Mouse (Mus musculus) erythroid progenitor cell, adult 5-6 weeks (primary cell): ENCODE measurements around the gene Fry. TPM values are rescaled to one million over a fixed set of nuclear protein-coding genes. Genes with fewer than 3 reads are reported as not detected.
A peak's percentile ranks its signal among the peaks of the same experiment; 100 is the strongest.

Source experiments
- ATAC-seq: replicated peaks from 2 replicates; pipeline ENCODE4 v1.8.0; 2016; ENCODE audit warnings: moderate number of reproducible peaks, mild to moderate bottlenecking, moderate TSS enrichment, inconsistent platforms; ENCODE audit not compliant: poor library complexity, low FRiP score, severe bottlenecking
- total RNA-seq, 2 experiments: library from RNA; stranded (forward) in 1 of 2; stranded (reverse) in 1 of 2; fragments of 150-400 nt in 1 of 2; fragments of 186-747, 209-891 nt in 1 of 2; gene quantifications; 2 replicates each; pipeline versions ENCODE4 v1.2.3 to v1.2.4; 2015 to 2017; ENCODE audit warnings: low replicate concordance in 2 of 2

Fry gene
- total RNA-seq, 2 experiments from 2014 or later, result 13.8 to 28.3 TPM

- no peak for ATAC-seq
Measured at GRCm38 (mm10) chr5:150414823-150415222, 296.4 kb downstream of the Fry start.

GRCm38 (mm10) chr5:150417223-150417622 lies 298.8 kb downstream of the Fry start:
- no peak for ATAC-seq

- ATAC-seq, result no peak
Measured at GRCm38 (mm10) chr5:150418035-150418434, 299.6 kb downstream of the Fry start.

- ATAC-seq, result no peak
Measured at GRCm38 (mm10) chr5:150425038-150425437, 306.6 kb downstream of the Fry start.

GRCm38 (mm10) chr5:150426595-150426994 lies 308.1 kb downstream of the Fry start:
- no peak for ATAC-seq

GRCm38 (mm10) chr5:150431286-150431685 lies 312.8 kb downstream of the Fry start:
- ATAC-seq, result no peak

GRCm38 (mm10) chr5:150432960-150433359 lies 314.5 kb downstream of the Fry start:
- ATAC-seq, result no peak

GRCm38 (mm10) chr5:150436629-150437389 lies 318.4 kb downstream of the Fry start:
- no peak for ATAC-seq

- no peak for ATAC-seq
Measured at GRCm38 (mm10) chr5:150441690-150442089, 323.2 kb downstream of the Fry start.

GRCm38 (mm10) chr5:150451281-150452003 lies 333.0 kb downstream of the Fry start:
- no peak for ATAC-seq

GRCm38 (mm10) chr5:150452004-150452626 lies 333.7 kb downstream of the Fry start:
- no peak for ATAC-seq

GRCm38 (mm10) chr5:150452671-150453070 lies 334.2 kb downstream of the Fry start:
- no peak for ATAC-seq

GRCm38 (mm10) chr5:150453490-150453889 lies 335.0 kb downstream of the Fry start:
- no peak for ATAC-seq

GRCm38 (mm10) chr5:150457165-150457903 lies 338.9 kb downstream of the Fry start:
- no peak for ATAC-seq

- ATAC-seq, result no peak
Measured at GRCm38 (mm10) chr5:150457904-150458739, 339.7 kb downstream of the Fry start.

- ATAC-seq, result no peak
Measured at GRCm38 (mm10) chr5:150459801-150460200, 341.4 kb downstream of the Fry start.

GRCm38 (mm10) chr5:150464721-150465120 lies 346.3 kb downstream of the Fry start:
- ATAC-seq, result 0 out of 2 replicates have a peak, but pooled peaks have one; percentile 21

GRCm38 (mm10) chr5:150465218-150465617 lies 346.8 kb downstream of the Fry start:
- no peak for ATAC-seq

GRCm38 (mm10) chr5:150466132-150466531 lies 347.7 kb downstream of the Fry start:
- ATAC-seq, result peak; percentile 92
